Mouse (Mus musculus) testis, adult 2 months (tissue): ENCODE data around the gene Topaz1. TPM values are rescaled to one million over a fixed set of nuclear protein-coding genes. Genes with fewer than 3 reads are reported as not detected.
A peak's percentile ranks its signal among the peaks of the same experiment; 100 is the strongest.

Experiments
- H3K27ac ChIP-seq: fragments of 200-500 bp; 2 replicates; pipeline ENCODE4 v1.5.1; 2012; ENCODE audit warnings: low read depth, low read length; ENCODE audit not compliant: control insufficient read depth, insufficient read depth
- H3K27me3 ChIP-seq: fragments of 200-500 bp; 2 replicates; pipeline ENCODE4 v1.6.1; 2012; ENCODE audit warnings: mild to moderate bottlenecking, low read length, moderate library complexity; ENCODE audit not compliant: control insufficient read depth, insufficient read depth
- H3K36me3 ChIP-seq: fragments of 200-500 bp; 2 replicates; pipeline ENCODE4 v1.6.1; 2012; ENCODE audit warnings: mild to moderate bottlenecking, low read length; ENCODE audit not compliant: control insufficient read depth, insufficient read depth
- H3K4me1 ChIP-seq: fragments of 200-500 bp; 2 replicates; pipeline ENCODE4 v1.6.1; 2012; ENCODE audit warnings: low read length; ENCODE audit not compliant: control insufficient read depth, insufficient read depth
- H3K4me3 ChIP-seq: fragments of 200-500 bp; 2 replicates; pipeline ENCODE4 v1.5.1; 2012; ENCODE audit warnings: low read depth, mild to moderate bottlenecking, low read length, moderate library complexity, mixed read lengths; ENCODE audit not compliant: control insufficient read depth
- CTCF ChIP-seq: fragments of 200-500 bp; IDR thresholded peaks from 2 replicates; pipeline ENCODE4 v1.5.1; 2012; ENCODE audit warnings: low read depth, mild to moderate bottlenecking, inconsistent platforms, low read length, moderate library complexity; ENCODE audit not compliant: control insufficient read depth, insufficient read depth, insufficient replicate concordance
- POLR2A ChIP-seq: fragments of 200-500 bp; IDR thresholded peaks from 2 replicates; pipeline ENCODE4 v1.6.1; 2012; ENCODE audit warnings: low read depth, mild to moderate bottlenecking, inconsistent platforms, low read length, moderate library complexity; ENCODE audit not compliant: control insufficient read depth
- polyA plus RNA-seq: library from polyadenylated mRNA; depleted of rRNA; stranded (reverse); fragments of >200 nt; gene quantifications from 2 replicates; pipeline ENCODE4 v1.2.3, GENCODE M21; 2012; rRNA removed

Gene Topaz1
- polyA plus RNA-seq = 3.1 and 4.7 TPM in 2 replicates

- Histone ChIP-seq H3K27me3 (no peaks in the 10 kb centered on the region), H3K27ac (peak within 1 kb of the TSS; percentile 71), H3K4me3 (peak within 1 kb of the TSS; percentile 92), H3K4me1 (peaks cover 2% of the 10 kb centered on the region), H3K36me3 (no peaks in the 10 kb centered on the region)
- TF ChIP-seq POLR2A (peak; percentile 80), CTCF (no peak)
These were observed at the start of gene Topaz1 for GRCm38 (mm10) chr9:122747060-122747459. TSS of gene Topaz1 (plus strand) at chr9:122747346.

- H3K27me3 ChIP-seq = no peaks in the 10 kb centered on the region
- H3K4me3 ChIP-seq = no peak overlapping the region
- H3K36me3 ChIP-seq = no peaks in the 10 kb centered on the region
- no peaks in the 10 kb centered on the region for H3K4me1 ChIP-seq
- H3K27ac ChIP-seq = no peak overlapping the region
- TF ChIP-seq CTCF (no peak), POLR2A (no peak)
These were observed 45.3 kb upstream of the Topaz1 start for GRCm38 (mm10) chr9:122701817-122702216.

GRCm38 (mm10) chr9:122713836-122714235 lies 33.3 kb upstream of the Topaz1 start:
- no peak overlapping the region for H3K4me3 ChIP-seq
- TF ChIP-seq CTCF (no peak), POLR2A (no peak)
- H3K27ac ChIP-seq = no peak overlapping the region
- H3K4me1 ChIP-seq = no peaks in the 10 kb centered on the region
- H3K27me3 ChIP-seq = no peaks in the 10 kb centered on the region
- no peaks in the 10 kb centered on the region for H3K36me3 ChIP-seq

GRCm38 (mm10) chr9:122715046-122715445 lies 32.1 kb upstream of the Topaz1 start:
- Histone ChIP-seq H3K4me1 (no peaks in the 10 kb centered on the region), H3K36me3 (no peaks in the 10 kb centered on the region), H3K27me3 (no peaks in the 10 kb centered on the region), H3K4me3 (no peak overlapping the region), H3K27ac (no peak overlapping the region)
- no peak for TF ChIP-seq POLR2A
- no peak for TF ChIP-seq CTCF

GRCm38 (mm10) chr9:122716131-122716921 lies 30.8 kb upstream of the Topaz1 start:
- Histone ChIP-seq H3K27ac (no peak overlapping the region), H3K4me1 (no peaks in the 10 kb centered on the region), H3K27me3 (no peaks in the 10 kb centered on the region), H3K4me3 (no peak overlapping the region), H3K36me3 (no peaks in the 10 kb centered on the region)
- TF ChIP-seq POLR2A (no peak), CTCF (no peak)

- no peaks in the 10 kb centered on the region for H3K4me1 ChIP-seq
- H3K36me3 ChIP-seq = no peaks in the 10 kb centered on the region
- no peak for TF ChIP-seq CTCF
- TF ChIP-seq POLR2A = no peak
- no peak overlapping the region for H3K4me3 ChIP-seq
- H3K27ac ChIP-seq = no peak overlapping the region
- no peaks in the 10 kb centered on the region for H3K27me3 ChIP-seq
These were observed 24.9 kb upstream of the Topaz1 start for GRCm38 (mm10) chr9:122722296-122722695.

- no peaks in the 10 kb centered on the region for H3K27me3 ChIP-seq
- H3K4me3 ChIP-seq = no peak overlapping the region
- H3K27ac ChIP-seq = no peak overlapping the region
- no peaks in the 10 kb centered on the region for H3K4me1 ChIP-seq
- TF ChIP-seq POLR2A (no peak), CTCF (no peak)
- no peaks in the 10 kb centered on the region for H3K36me3 ChIP-seq
These were observed 21.9 kb upstream of the Topaz1 start for GRCm38 (mm10) chr9:122725046-122725765.
